Mouse (Mus musculus): ENCODE data around the gene Tmem176b.

DNA sequence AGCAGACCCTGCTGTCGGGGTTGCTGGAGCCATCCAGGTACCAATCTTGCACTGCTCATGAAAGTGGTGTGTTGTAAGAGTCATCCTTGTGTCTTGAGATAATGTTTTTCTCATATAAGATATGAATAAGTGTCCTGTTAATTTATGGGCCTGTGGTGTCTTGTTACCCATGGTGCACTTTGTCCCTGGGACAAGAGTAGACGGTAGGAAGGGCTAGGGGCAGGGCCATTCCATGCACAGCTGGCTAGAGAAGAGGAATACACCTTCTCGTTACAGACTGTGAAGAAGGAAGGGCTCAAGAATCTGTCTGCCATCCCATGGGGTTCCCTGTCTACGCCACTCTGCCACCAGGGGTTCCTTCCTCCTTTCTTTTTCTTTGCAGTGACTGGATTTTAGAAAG is 33.3 kb upstream of the Tmem176b start:
- TF ChIP-seq CTCF (IDR thresholded peaks at IDR 0.05; ENCODE audit: low read depth) (no peak), EP300 (IDR thresholded peaks at IDR 0.05; ENCODE audit: low read depth) (no peak)
